Mouse (Mus musculus) monocyte, adult 5-6 weeks (primary cell): ENCODE results near the gene Pomt1. TPM values are rescaled to one million over a fixed set of nuclear protein-coding genes. Genes with fewer than 3 reads are reported as not detected.

Experiments
- total RNA-seq: library from RNA; stranded (forward); fragments of 200-1000, 200-491, 200-594 nt; gene quantifications from 3 replicates; pipeline ENCODE4 v1.2.3, GENCODE M21; 2017

Pomt1 gene
- total RNA-seq, 1 experiment from 2014 or later = 8.4 TPM

Other genes starting within 250 kb of the Pomt1 start
- 9.3 to 23.1 TPM (median 14.2 TPM) in 3 replicates for gene Fam78a, start 151.7 kb upstream of the Pomt1 start, total RNA-seq
- 1.2 TPM in 1 of 3 replicates, not detected in the others for gene Plpp7, start 141.1 kb upstream of the Pomt1 start, total RNA-seq
- gene Prrc2b, start 85.5 kb upstream of the Pomt1 start, total RNA-seq = 13.3 to 55.4 TPM (median 22.1 TPM) in 3 replicates
- gene Uck1, start 23.6 kb downstream of the Pomt1 start, total RNA-seq = 23.0 to 35.3 TPM (median 26.8 TPM) in 3 replicates
- gene Golga2, start 50.8 kb downstream of the Pomt1 start, total RNA-seq = 55.3 to 73.2 TPM (median 60.2 TPM) in 3 replicates
- 108 to 121 TPM (median 114 TPM) in 3 replicates for gene Swi5, start 51.5 kb downstream of the Pomt1 start, total RNA-seq
- 47.7 to 111 TPM (median 96.8 TPM) in 3 replicates for gene Ciz1, start 115.7 kb downstream of the Pomt1 start, total RNA-seq
- gene Dnm1, start 116.7 kb downstream of the Pomt1 start, total RNA-seq = not detected in 3 replicates
- gene 1110008P14Rik, start 145.3 kb downstream of the Pomt1 start, total RNA-seq = 9.7 to 24.0 TPM (median 21.3 TPM) in 3 replicates
- gene Lcn2, start 151.7 kb downstream of the Pomt1 start, total RNA-seq = 1.6 TPM in 1 of 3 replicates, not detected in the others
- gene Ptges2, start 159.3 kb downstream of the Pomt1 start, total RNA-seq = 2.2 to 7.0 TPM (median 3.6 TPM) in 3 replicates
- gene Naif1, start 213.9 kb downstream of the Pomt1 start, total RNA-seq = 4.4 to 6.9 TPM (median 6.5 TPM) in 3 replicates
- 27.4 to 47.7 TPM (median 28.0 TPM) in 3 replicates for gene Slc25a25, start 214.9 kb downstream of the Pomt1 start, total RNA-seq